Mouse (Mus musculus): ENCODE data around the gene Eps15. TPM values are rescaled to one million over a fixed set of nuclear protein-coding genes. Genes with fewer than 3 reads are reported as not detected.
A peak's percentile ranks its signal among the peaks of the same experiment; 100 is the strongest.
"Not testable (repeated sequence)": the region's sequence is repeated elsewhere in the genome, so short reads cannot be mapped to it uniquely, and the experiment has no call there.

Gene Eps15
- total RNA-seq, 1 experiment from 2014 or later: 103 TPM

DNA sequence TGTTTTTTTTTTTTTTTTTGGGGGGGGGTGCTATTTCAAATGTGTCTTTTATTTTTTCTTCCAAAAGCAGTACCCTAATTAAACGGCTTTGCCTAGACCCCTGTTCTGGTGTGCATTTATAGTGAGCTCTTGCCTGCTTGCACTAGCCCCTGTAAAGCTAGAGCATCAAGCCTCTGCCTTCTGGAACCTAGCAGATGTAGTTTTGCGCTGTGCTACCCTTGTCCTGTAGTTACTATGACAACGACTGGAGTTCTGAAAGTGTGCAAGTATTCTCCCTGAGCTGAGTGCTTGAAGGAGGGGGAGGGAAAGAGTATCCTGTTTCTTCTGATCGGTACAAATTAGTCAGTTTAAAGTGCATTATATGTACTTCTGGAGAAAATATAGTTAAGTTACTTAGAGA lies 105.5 kb downstream of the Eps15 start:
- ATAC-seq (replicated peaks; ENCODE audit: insufficient number of reproducible peaks, low FRiP score, low TSS enrichment, poor library complexity, severe bottlenecking): no peak

DNA sequence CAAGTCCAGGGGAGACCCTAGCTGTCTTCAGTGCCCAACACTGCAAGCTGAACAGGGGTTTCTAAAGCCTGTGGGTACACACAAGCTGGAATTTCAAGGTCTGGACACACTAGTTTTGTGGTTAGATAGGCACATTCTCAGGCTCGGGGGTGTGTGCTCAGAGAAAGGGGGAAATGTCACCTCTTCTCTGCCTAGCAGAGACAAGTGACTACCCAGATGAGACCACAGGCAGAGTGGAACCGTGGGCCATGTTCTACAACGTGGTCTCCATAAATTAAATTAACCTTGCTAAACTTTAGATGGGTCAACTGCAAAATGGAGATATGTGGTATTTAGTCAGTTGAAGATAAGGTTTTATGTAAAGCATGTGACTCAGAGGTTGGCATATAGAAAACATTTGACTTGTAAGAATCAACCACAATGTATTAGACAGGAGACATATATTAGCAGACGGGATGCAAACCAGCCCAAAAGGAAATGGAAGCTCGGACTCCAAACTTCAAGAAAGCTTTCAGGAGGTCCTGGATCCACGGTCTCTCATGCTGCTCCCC lies 113.2 kb downstream of the Eps15 start:
- ATAC-seq (replicated peaks; ENCODE audit: insufficient number of reproducible peaks, low FRiP score, low TSS enrichment, poor library complexity, severe bottlenecking): no peak

DNA sequence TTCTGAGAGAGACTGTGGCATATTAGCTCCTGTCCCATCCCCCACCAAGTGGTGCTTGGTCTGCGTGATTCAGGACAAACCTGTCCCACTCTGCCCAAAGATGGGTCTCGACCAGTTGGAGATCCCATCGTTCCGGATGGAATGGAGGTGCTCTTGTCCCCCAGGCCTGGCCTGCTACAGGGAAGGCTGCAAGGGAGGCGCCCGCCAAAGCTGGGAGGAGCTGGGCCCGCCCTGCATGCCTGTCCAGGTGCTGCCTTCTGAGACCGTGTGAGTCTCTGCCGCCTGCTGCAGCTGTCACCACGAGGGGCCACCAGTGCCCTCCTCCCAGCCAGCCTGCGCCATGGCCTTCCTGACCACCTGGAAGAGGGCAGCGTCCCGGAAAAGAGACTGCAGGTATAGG lies 113.8 kb downstream of the Eps15 start:
- 0 out of 2 replicates have a peak, but pooled peaks have one; percentile 18 for ATAC-seq (replicated peaks; ENCODE audit: insufficient number of reproducible peaks, low FRiP score, low TSS enrichment, poor library complexity, severe bottlenecking)

DNA sequence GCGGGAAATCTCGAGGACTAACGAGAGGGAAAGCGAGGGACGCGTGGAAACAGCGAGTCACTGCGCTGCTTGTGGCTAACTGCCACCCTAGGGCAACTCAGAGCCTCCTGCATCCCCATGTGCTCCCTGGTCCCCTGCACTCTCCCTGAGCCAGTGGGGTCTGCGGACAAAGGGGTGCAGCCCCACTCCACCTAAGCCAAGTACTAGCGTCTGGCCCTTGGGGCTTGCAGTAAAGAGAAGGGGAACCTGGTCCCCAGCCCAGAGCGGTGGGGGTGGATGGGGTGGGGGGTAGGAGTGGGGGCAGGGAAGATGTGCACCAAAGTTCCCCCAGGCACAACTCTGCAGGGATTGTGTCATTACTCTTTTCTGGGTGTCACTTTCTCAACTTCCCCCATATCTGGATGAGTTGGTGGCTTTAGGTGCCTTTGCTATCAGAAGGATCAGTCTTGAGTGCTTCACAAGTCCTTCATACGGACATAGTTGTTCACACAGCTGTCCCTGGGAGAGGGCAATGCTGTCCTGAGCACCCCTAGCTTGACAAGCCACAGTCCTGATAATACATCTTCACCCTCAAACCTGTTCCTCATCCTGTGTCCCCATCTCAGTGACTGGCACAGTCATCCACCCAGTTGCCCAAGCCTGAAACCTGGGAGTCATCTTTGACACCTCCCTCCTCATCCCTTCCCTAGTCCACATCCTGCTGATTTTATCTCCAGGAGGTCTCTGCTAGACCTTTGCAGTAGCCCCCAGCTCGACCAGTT lies 114.4 kb downstream of the Eps15 start:
- no peak for ATAC-seq (replicated peaks; ENCODE audit: insufficient number of reproducible peaks, low FRiP score, low TSS enrichment, poor library complexity, severe bottlenecking)

DNA sequence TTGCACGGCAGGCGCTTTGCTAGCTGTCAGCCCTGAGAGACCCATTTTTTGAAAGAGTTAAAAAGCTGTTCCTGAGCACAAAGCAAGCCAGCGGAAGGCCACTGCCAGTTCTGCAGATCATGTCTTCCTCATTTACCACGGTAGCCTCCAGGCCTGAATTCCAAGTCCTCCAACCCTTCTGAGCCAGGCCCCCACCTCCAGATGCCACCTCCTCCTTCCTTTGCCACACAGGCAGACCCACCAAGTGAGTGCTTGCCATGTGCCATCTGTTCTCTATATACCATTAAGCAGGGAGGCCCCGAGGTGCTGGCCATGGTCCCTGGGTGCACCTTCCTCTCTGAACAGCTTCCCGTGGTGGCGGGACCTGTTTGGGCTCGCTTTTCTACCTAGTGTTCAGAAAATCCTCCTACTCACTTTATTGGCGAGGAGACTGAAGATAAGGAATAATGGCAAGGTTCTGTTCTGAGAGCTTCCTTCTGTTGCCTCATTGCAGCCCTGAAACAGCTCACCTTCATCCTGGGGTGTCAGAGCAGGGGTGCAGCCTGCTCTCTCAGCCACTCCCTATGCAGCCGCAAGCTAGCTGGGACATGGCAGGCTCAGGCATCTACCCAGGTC lies 120.4 kb downstream of the Eps15 start:
- no peak for ATAC-seq (replicated peaks; ENCODE audit: insufficient number of reproducible peaks, low FRiP score, low TSS enrichment, poor library complexity, severe bottlenecking)

DNA sequence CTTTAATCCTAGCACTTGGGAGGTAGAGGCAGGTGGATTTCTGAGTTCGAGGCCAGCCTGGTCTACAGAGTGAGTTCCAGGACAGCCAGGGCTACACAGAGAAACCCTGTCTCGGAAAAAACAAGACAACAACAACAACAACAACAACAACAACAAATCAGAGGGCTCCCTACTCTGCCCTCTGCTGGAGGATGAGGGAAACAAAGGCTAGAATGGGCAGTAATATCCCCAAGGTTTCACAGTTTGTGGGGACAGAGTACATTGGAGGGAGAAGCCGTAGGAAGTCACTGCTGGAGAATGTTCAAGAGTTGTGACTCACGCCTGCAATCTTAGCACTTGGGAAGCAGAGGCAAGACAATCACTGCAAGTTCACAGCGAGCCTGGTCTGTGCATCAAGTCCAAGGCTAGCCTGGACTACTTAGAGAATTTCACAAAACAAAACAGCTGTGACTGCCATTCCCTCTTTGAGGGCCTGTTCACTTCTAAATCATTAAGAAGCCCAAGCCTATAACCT lies 121.2 kb downstream of the Eps15 start:
- ATAC-seq (replicated peaks; ENCODE audit: insufficient number of reproducible peaks, low FRiP score, low TSS enrichment, poor library complexity, severe bottlenecking): no peak

DNA sequence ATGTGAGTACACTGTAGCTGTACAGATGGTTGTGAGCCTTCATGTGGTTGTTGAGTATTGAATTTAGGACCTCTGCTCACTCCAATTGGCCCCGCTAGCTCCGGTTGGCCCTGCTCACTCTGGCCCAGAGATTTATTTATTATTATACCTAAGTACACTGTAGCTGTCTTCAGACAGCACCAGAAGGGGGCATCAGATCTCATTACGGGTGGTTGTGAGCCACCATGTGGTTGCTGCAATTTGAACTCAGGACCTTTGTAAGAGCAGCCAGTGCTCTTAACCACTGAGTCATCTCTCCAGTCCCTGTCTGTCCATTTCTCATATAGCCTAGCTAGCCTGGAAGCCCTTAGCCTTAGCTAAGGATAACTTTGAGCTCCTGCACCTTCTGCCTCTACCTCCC lies 124.8 kb downstream of the Eps15 start:
- ATAC-seq (replicated peaks; ENCODE audit: insufficient number of reproducible peaks, low FRiP score, low TSS enrichment, poor library complexity, severe bottlenecking): not testable (repeated sequence)

DNA sequence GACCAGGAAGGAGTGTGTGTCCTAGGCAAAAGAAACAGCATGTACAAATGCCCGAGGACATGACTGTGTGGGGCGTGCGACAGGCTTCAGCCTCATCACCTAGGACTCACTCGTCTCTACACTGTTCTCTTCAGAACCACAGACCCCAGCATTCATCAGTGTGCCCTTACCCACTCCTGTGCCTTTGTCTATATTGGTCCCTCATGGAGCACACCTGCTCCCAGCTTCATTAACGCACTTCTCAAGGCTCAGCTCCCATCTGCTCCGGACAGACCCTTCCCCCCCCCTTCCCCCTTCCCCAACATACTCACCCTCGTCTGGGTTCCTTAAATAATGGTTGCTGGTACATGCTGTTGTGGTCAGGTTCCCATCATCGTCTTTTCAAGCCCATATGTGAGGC lies 125.3 kb downstream of the Eps15 start:
- no peak for ATAC-seq (replicated peaks; ENCODE audit: insufficient number of reproducible peaks, low FRiP score, low TSS enrichment, poor library complexity, severe bottlenecking)

DNA sequence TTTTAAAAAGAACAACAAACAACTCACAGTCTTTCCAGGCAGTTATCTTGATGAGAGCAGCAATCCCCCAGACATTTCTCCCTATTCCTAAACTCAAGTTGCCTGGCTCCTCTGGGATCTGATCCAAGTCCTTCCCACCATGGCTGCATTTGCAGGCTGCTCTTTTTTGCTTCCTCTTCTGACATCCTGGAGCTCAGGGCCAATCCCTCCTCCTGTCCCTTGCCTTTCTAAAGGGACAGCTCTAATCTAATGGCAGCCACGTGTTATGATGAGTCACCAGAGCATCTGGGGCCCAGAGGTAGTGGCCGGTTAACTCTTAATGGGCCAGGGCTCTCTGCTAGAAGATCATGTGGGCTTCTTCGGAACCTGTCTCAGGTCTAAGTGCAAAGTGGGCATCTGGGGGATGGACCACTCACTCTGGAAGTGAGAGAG lies 126.0 kb downstream of the Eps15 start:
- ATAC-seq (replicated peaks; ENCODE audit: insufficient number of reproducible peaks, low FRiP score, low TSS enrichment, poor library complexity, severe bottlenecking): no peak

DNA sequence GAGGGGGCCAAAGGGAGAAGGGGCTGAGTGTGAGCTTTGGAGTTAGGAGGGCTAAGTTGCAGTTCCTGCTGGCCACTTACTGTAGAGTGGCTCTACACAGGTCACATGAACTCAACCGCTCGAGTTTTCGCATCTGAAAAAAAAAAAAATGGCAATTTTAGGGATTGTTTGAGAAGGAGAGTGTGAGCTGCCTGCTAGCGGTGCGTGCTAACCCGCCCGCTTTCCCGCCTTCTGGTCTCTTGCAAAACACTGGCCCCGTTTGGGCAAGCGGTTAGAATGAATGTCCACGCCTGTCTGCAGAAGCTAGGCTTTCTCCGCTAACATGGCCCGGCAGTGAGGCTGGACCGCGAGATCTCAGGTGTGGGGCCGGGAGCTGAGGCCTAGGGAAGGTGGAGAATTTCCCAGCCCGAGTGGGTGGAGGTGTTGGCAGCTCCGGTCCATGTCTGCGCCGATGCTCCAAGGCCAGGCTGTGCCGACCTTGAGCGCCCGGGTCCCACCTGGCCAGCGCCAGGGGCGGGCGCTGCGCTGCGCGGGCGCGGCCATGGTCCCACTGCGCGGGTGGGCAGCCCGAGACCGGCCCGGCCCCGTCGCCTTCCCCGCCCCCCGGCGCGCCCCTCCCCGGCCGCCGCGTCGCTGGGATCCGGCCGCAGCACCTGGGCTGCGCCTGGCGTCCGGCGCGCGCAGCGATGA lies 126.6 kb downstream of the Eps15 start, which contains the start of gene Ttc39a:
TSS of gene Ttc39a (plus strand) at position 138 of the 690 bp plus-strand sequence.
- ATAC-seq (replicated peaks; ENCODE audit: insufficient number of reproducible peaks, low FRiP score, low TSS enrichment, poor library complexity, severe bottlenecking): no peak

DNA sequence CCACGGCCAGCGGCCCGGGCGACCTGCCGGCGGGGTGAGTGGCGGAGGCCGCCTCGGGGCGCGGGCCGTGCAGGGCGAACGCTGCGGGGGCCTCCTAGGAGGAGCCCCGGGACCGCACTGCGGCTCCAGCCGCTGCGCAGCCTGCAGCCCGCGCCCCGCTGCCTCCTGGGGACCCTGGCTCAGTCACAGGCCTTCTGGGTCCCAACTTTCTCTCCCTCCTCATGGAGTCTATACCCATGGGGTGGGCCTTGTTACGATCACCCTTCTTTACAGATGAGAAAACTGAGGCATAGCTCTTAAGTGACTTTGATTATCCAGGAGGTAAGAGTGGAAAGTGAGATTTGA lies 127.1 kb downstream of the Eps15 start:
- ATAC-seq (replicated peaks; ENCODE audit: insufficient number of reproducible peaks, low FRiP score, low TSS enrichment, poor library complexity, severe bottlenecking): no peak

DNA sequence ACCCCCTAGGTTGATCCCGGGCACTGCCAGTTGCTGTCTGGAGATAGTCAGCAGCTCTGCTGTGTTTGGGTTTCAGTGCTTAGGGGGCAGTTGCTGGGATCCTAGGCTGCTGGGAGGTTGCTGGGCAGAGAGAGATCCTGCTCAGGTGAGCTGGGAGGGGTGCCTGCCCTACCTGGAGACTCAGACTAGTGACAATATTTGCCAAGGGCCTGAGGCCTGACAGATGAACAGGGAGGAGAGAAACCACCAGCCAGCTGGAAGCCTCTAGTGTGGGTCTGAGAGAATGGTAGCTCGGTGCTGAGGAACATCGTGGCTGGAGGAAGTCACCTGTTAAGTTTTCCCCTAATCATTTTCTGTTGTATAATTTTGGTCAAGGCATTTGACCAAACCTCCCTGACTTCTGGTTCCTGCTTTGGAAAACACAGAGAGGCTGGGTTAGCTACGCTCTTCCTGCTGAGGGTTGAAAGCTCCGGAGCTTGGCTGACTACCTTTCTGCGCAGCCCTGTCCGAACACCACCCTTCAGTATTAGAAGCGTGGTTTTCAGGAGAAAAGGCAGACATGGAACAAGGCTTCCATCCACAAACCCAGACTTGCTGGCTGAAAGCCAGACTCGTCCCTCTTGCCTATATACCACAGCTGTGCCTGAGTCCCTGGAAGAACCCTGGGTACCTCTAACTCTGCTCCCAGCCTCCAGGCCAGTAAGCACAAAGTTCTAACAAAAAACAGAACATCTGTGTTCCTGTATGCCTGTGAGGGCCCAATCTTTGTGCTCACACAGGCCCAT lies 127.8 kb downstream of the Eps15 start:
- ATAC-seq (replicated peaks; ENCODE audit: insufficient number of reproducible peaks, low FRiP score, low TSS enrichment, poor library complexity, severe bottlenecking): no peak

DNA sequence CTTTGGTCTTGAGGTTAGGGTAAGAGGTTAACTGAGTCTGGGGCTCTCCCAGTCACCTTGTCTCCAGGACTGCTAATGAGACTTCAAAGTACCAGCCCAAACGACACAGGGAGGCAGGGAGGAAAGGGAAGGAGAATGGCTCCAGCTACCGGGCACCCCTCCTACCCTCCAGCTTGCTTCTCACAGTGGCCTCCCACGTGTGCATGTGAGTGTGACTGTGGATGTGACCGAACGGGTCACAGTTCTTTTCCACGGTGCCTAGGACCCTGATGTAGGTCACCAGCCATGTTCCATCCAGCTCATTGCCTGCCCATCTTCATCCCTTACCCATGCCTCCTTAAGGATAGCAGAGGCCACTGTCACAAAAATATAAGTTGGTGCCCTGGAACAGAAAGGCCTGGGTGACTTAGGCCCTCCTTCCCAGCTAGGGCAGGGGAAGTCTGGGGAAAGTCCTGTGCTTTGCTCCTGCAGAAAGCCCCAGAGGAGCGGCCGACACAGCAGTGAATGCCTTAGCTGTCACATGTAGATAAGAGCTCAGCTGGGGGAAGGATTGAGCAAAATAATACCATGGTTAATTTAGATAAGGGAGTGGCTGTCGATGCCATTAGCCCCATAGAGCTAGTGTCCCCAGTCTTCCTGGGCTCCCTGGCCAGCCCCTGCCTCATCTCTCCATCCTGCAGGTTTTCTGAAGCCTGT lies 130.8 kb downstream of the Eps15 start:
- no peak for ATAC-seq (replicated peaks; ENCODE audit: insufficient number of reproducible peaks, low FRiP score, low TSS enrichment, poor library complexity, severe bottlenecking)

DNA sequence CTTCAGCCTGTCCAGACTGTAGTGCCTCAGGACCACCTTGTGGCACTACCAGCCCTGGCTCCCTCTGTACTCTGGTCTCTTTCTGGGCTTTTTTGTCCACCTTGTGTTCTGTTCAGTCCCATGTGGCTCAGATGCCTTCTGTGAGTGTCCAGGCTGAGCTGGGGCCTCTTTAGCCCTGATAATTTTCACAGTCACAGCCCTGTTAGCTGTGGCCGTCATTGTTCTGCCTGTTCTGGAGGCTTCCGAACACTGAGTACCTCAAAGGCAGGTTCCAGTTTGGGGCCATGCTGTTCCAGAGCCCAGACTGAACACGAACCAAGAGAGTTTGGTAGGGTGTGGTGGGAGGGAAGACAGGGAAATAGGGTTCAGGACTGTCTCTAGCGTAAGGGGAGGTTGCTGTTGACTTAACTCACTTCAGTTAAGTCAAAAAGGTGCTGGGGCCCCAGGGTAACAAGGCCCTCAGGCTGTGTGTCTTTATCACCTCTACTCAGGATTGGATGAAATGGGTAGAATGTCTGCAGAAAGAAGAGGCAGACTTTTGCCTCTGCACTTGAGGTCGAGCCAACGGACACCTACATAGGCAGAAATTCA lies 131.4 kb downstream of the Eps15 start:
- ATAC-seq (replicated peaks; ENCODE audit: insufficient number of reproducible peaks, low FRiP score, low TSS enrichment, poor library complexity, severe bottlenecking): no peak

DNA sequence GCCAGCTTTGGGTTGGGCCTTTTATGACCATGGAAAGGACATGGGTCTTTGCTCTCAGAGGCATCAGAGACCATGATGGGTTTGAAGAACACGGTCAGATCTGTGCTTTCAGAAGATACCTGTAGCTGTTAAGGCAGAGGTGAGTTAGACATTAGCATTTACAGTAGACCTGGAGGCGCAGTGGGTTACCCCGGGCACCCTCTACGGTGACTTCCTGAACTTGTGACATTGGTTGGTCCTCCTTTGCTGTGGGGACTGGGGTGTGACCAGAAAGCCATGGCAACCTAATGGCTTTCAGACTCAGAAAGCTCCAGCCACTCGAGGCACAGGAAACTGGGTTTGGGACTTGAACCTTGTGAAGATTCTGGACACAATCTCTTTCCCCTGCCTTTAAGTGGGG lies 132.2 kb downstream of the Eps15 start:
- ATAC-seq (replicated peaks; ENCODE audit: insufficient number of reproducible peaks, low FRiP score, low TSS enrichment, poor library complexity, severe bottlenecking): no peak

DNA sequence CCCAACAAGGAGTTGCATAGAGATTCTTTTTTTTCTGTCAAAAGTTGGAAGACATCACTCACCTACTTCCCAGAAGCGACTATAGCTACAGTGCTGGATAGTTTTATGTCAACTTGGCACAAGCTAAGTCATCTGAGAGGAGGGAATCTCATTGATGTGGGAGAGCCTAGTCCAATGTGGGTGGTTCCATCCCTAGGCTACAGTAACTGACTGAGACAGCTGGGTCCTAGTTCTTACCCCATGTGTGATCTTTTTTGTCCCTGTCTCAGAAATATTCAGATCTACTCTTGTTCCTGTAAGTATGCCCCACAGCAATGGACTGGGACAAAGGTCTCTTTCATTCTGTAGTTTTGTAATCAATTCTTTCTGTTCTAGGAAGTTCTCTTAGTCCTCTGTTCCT lies 137.9 kb downstream of the Eps15 start:
- ATAC-seq (replicated peaks; ENCODE audit: insufficient number of reproducible peaks, low FRiP score, low TSS enrichment, poor library complexity, severe bottlenecking): no peak

DNA sequence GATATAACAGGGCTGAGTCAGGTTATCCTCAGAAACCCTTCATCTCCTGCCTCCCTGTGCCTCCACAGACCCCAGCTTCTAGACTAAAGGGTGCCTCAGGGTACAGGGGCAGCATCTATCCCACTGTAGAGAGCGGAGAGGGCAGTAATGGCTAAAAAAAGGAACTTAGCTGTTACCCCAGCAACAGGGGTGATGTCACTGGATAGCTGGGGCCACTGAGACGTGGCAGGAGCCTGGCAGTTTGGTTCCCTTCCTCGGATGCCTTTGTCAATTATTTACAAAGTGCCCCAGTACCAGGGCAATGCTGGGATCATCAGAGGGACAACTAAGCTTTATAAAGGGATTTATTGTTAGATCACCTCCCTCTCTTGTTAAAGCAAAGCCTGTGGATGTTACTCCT lies 138.9 kb downstream of the Eps15 start:
- no peak for ATAC-seq (replicated peaks; ENCODE audit: insufficient number of reproducible peaks, low FRiP score, low TSS enrichment, poor library complexity, severe bottlenecking)

DNA sequence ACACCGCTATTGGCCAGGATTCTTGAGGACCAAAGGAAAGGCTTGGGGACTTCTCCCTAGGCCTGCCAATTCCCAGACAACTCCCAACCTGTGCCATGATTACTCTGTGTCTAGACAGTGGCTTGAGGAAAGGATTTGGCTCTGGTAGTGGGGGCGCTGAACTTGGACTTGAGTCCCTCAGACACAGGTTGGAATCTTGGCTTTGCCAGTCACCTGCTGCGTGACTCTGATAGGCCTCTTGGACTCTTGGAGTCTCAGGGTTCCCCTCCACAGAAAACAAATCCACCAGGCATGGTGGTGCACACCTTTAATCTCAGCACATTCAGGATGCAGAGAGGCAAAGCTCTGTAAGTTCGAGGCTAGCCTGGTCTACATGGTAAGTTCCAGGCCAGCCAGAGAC lies 139.5 kb downstream of the Eps15 start:
- no peak for ATAC-seq (replicated peaks; ENCODE audit: insufficient number of reproducible peaks, low FRiP score, low TSS enrichment, poor library complexity, severe bottlenecking)

Measured in monocyte, adult 5-6 weeks (primary cell).